Mouse (Mus musculus): ENCODE results near the gene Sema3g. TPM values are rescaled to one million over a fixed set of nuclear protein-coding genes. Genes with fewer than 3 reads are reported as not detected.
A peak's percentile ranks its signal among the peaks of the same experiment; 100 is the strongest.

Sema3g gene
- total and polyA plus RNA-seq, 2 experiments from 2014 or later = 0.33 to 4.9 TPM

DNA sequence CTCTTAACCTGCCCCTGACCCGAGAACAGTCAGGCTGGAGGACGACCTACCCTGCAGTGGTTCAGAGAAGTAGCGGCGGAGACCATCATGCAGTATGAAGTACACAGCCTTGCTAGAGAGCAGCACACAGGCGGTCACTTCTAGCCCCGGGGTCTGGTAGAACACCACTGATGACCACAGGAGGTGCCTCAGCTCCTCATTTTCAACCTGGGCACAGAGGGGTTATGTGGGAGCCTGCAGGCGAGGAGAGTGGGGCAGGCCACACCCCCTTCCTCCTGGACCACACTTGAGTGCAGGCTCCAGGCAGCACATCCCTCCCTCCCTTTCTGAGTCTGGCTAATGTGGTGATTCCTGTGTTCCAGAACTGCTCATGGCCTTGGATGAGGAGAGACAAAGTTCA, 44.1 kb upstream of the Sema3g start:
- Histone ChIP-seq H3K9me3 (ENCODE audit: low read length) (no peaks in the 10 kb centered on the region), H3K4me1 (ENCODE audit: insufficient read depth, low read length) (no peaks in the 10 kb centered on the region), H3K4me3 (ENCODE audit: low read length) (no peak overlapping the region), H3K4me2 (ENCODE audit: low read depth, low read length) (no peak overlapping the region), H3K36me3 (ENCODE audit: insufficient read depth, low read length) (peaks cover 73% of the 10 kb centered on the region), H3K9ac (replicated peaks; ENCODE audit: low read length) (no peak overlapping the region), H3K27ac (no peak overlapping the region), H3K27me3 (ENCODE audit: insufficient read depth, low read length) (no peaks in the 10 kb centered on the region)
- WGBS = 89% methylated on average over 7 of the region's 7 CpGs
- DNase-seq (ENCODE audit: low spot score) (no peak), ATAC-seq (no peak)
- TF ChIP-seq CTCF (IDR thresholded peaks at IDR 0.05; ENCODE audit: low read depth) = no peak

DNA sequence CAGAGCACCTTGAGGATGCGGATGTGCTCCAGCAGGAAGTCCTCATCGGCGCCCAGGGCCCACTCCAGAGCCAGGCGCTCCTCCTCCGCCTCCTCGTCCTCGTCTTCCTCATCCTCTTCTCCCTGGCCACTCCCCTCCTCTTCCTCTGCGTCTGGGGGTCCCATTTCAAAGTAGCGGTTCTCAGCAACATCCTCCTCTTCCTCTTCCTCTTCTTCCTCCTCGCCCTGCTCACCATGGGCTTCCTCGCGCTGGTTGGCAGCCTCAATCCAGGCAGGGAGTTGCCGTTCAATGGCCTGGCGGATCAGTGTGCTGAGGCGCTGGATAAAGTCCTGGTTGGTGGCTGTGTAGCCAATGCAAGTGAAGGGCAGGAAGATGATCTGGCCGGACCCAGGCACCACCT, 40.4 kb upstream of the Sema3g start:
- H3K4me3 ChIP-seq (ENCODE audit: low read length) = no peak overlapping the region
- DNase-seq (ENCODE audit: low spot score) = no peak
- H3K4me1 ChIP-seq (ENCODE audit: insufficient read depth, low read length) = no peaks in the 10 kb centered on the region
- no peak overlapping the region for H3K9ac ChIP-seq (replicated peaks; ENCODE audit: low read length)
- no peak overlapping the region for H3K4me2 ChIP-seq (ENCODE audit: low read depth, low read length)
- WGBS = 90% methylated on average over 16 of the region's 16 CpGs
- H3K27me3 ChIP-seq (ENCODE audit: insufficient read depth, low read length) = no peaks in the 10 kb centered on the region
- peaks cover 90% of the 10 kb centered on the region for H3K36me3 ChIP-seq (ENCODE audit: insufficient read depth, low read length)
- H3K9me3 ChIP-seq (ENCODE audit: low read length) = no peaks in the 10 kb centered on the region
- H3K27ac ChIP-seq = no peak overlapping the region
- no peak for ATAC-seq
- no peak for TF ChIP-seq CTCF (IDR thresholded peaks at IDR 0.05; ENCODE audit: low read depth)

DNA sequence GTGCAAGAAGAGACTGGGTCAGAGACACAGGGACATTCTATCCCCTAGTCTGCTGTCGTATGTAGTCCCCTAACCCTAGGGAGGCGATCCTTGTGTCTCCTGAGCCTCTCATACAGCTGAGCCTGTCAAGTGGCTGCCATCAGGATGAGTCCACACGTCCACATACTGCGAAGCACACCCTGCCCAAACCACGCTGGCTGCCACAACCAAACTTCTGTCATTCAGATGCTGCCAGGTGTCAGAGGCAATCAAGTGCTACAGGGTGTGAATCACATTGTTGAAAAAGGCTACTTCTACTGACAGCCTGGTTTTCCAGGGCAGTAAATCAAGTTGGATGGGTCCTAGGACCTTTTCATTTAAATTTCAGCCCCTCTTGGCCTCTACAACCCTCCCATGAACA, 39.9 kb upstream of the Sema3g start:
- no peak overlapping the region for H3K9ac ChIP-seq (replicated peaks; ENCODE audit: low read length)
- ATAC-seq (no peak), DNase-seq (ENCODE audit: low spot score) (no peak)
- H3K4me1 ChIP-seq (ENCODE audit: insufficient read depth, low read length) = no peaks in the 10 kb centered on the region
- no peaks in the 10 kb centered on the region for H3K9me3 ChIP-seq (ENCODE audit: low read length)
- H3K36me3 ChIP-seq (ENCODE audit: insufficient read depth, low read length) = peaks cover 90% of the 10 kb centered on the region
- WGBS = 86% methylated on average over 5 of the region's 5 CpGs
- TF ChIP-seq CTCF (IDR thresholded peaks at IDR 0.05; ENCODE audit: low read depth) = no peak
- no peaks in the 10 kb centered on the region for H3K27me3 ChIP-seq (ENCODE audit: insufficient read depth, low read length)
- H3K4me3 ChIP-seq (ENCODE audit: low read length) = no peak overlapping the region
- no peak overlapping the region for H3K4me2 ChIP-seq (ENCODE audit: low read depth, low read length)
- H3K27ac ChIP-seq = no peak overlapping the region

GRCm38 (mm10) chr14:31179677-31180365, 37.8 kb upstream of the Sema3g start:
- H3K4me2 ChIP-seq (ENCODE audit: low read depth, low read length) = no peak overlapping the region
- DNase-seq (ENCODE audit: low spot score) (peak; percentile 21), ATAC-seq (peak; percentile 24; the same call in 1 of the 2 replicates)
- 75% methylated on average over 12 of the region's 12 CpGs for WGBS
- no peaks in the 10 kb centered on the region for H3K27me3 ChIP-seq (ENCODE audit: insufficient read depth, low read length)
- H3K27ac ChIP-seq = no peak overlapping the region; the same call in 1 of the 2 replicates
- H3K9me3 ChIP-seq (ENCODE audit: low read length) = no peaks in the 10 kb centered on the region
- H3K36me3 ChIP-seq (ENCODE audit: insufficient read depth, low read length) = peaks cover 90% of the 10 kb centered on the region
- H3K4me3 ChIP-seq (ENCODE audit: low read length) = no peak overlapping the region
- TF ChIP-seq CTCF (IDR thresholded peaks at IDR 0.05; ENCODE audit: low read depth) = no peak
- H3K9ac ChIP-seq (replicated peaks; ENCODE audit: low read length) = no peak overlapping the region
- H3K4me1 ChIP-seq (ENCODE audit: insufficient read depth, low read length) = no peaks in the 10 kb centered on the region

- 76% methylated on average over 4 of the region's 4 CpGs for WGBS
- no peak for TF ChIP-seq CTCF (IDR thresholded peaks at IDR 0.05; ENCODE audit: low read depth)
- Histone ChIP-seq H3K4me3 (ENCODE audit: low read length) (no peak overlapping the region), H3K4me2 (ENCODE audit: low read depth, low read length) (no peak overlapping the region), H3K27me3 (ENCODE audit: insufficient read depth, low read length) (no peaks in the 10 kb centered on the region), H3K27ac (no peak overlapping the region), H3K9ac (replicated peaks; ENCODE audit: low read length) (no peak overlapping the region), H3K9me3 (ENCODE audit: low read length) (no peaks in the 10 kb centered on the region), H3K4me1 (ENCODE audit: insufficient read depth, low read length) (no peaks in the 10 kb centered on the region), H3K36me3 (ENCODE audit: insufficient read depth, low read length) (peaks cover 90% of the 10 kb centered on the region)
- ATAC-seq (no peak), DNase-seq (ENCODE audit: low spot score) (no peak)
Measured at GRCm38 (mm10) chr14:31181512-31181911, 36.1 kb upstream of the Sema3g start.

DNA sequence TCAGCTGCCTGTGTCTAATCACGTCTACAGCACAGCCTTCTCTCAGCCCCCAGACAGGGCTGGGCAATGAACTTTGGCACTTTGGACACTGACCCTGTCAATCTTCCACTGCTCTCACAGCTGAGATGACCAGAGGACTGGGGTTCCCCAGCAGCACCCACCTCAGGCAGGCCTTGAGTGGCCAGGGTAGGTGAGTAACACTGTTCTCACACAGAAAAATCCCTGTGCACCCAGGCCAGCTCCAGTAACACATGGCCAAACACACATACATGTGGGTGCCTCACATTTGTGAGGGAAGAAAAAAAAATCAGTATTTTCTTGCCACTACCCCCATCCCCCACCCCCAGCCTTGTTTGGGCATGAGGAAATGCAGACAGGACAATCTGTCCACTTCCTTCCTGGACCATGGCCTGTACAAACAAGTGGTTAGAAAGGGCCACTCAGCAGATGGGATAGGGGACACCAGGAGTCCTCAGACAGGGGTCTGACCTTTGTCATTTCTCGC, 34.8 kb upstream of the Sema3g start:
- H3K36me3 ChIP-seq (ENCODE audit: insufficient read depth, low read length) = peaks cover 90% of the 10 kb centered on the region
- DNase-seq (ENCODE audit: low spot score) = no peak
- no peak overlapping the region for H3K4me3 ChIP-seq (ENCODE audit: low read length)
- no peak for ATAC-seq
- no peak overlapping the region for H3K9ac ChIP-seq (replicated peaks; ENCODE audit: low read length)
- no peaks in the 10 kb centered on the region for H3K4me1 ChIP-seq (ENCODE audit: insufficient read depth, low read length)
- no peak overlapping the region for H3K4me2 ChIP-seq (ENCODE audit: low read depth, low read length)
- WGBS = 73% methylated on average over 2 of the region's 2 CpGs
- no peaks in the 10 kb centered on the region for H3K27me3 ChIP-seq (ENCODE audit: insufficient read depth, low read length)
- no peak for TF ChIP-seq CTCF (IDR thresholded peaks at IDR 0.05; ENCODE audit: low read depth)
- no peaks in the 10 kb centered on the region for H3K9me3 ChIP-seq (ENCODE audit: low read length)
- no peak overlapping the region for H3K27ac ChIP-seq

DNA sequence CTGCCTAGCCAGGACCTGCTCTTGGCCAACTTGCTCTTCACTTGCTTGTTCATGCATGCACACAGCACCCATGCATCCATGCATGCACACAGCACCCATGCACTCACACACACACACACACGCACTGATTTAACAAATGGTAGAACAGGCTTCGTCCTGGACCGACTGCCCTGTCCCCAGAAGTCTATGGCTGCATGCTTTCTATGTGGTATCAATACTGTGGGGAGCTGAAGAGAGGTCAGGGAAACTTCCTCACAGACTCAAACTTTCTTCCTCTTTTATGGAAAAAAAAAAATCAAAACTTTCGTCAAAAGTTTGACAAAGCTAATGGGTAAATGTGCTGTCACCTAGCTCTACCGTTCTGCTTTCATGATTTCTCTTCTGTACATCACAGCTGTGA, 34.1 kb upstream of the Sema3g start:
- Histone ChIP-seq H3K9me3 (ENCODE audit: low read length) (no peaks in the 10 kb centered on the region), H3K27me3 (ENCODE audit: insufficient read depth, low read length) (no peaks in the 10 kb centered on the region), H3K4me3 (ENCODE audit: low read length) (no peak overlapping the region), H3K36me3 (ENCODE audit: insufficient read depth, low read length) (peaks cover 94% of the 10 kb centered on the region), H3K9ac (replicated peaks; ENCODE audit: low read length) (no peak overlapping the region), H3K4me2 (ENCODE audit: low read depth, low read length) (no peak overlapping the region), H3K27ac (no peak overlapping the region), H3K4me1 (ENCODE audit: insufficient read depth, low read length) (no peaks in the 10 kb centered on the region)
- WGBS = 88% methylated on average over 5 of the region's 5 CpGs
- TF ChIP-seq CTCF (IDR thresholded peaks at IDR 0.05; ENCODE audit: low read depth) = no peak
- ATAC-seq = no peak
- no peak for DNase-seq (ENCODE audit: low spot score)

Measured in hindbrain, postnatal 0 days (tissue).